Mouse (Mus musculus): Measurements from ENCODE around the gene Otud1.

GRCm38 (mm10) chr2:19685489-19686147, 28.1 kb downstream of the Otud1 start:
- TF ChIP-seq GATA1 (IDR thresholded peaks at IDR 0.05; ENCODE audit: low read length) (no peak), TAL1 (IDR thresholded peaks at IDR 0.05; ENCODE audit: low read length) (no peak)
